Mouse (Mus musculus) hindbrain, embryonic 13.5 days (tissue): ENCODE data around the gene Tmem132d. TPM values are rescaled to one million over a fixed set of nuclear protein-coding genes. Genes with fewer than 3 reads are reported as not detected.

ENCODE experiments used
- polyA plus RNA-seq: library from polyadenylated mRNA; unstranded; fragments of >200 nt; fragmentation: Nextera tagmentation; extraction: Ambion mirVana; gene quantifications from 2 replicates; pipeline ENCODE4 v1.2.1, GENCODE M21; 2015

Gene Tmem132d
- polyA plus RNA-seq, 1 experiment from 2014 or later: 2.8 TPM

Other genes starting within 250 kb of the Tmem132d start
- 6.1 and 8.1 TPM in 2 replicates for gene Fzd10, start 167.8 kb upstream of the Tmem132d start, polyA plus RNA-seq